Mouse (Mus musculus) ES-Bruce4 (cell line): ENCODE data around the gene Aph1b. TPM values are rescaled to one million over a fixed set of nuclear protein-coding genes. Genes with fewer than 3 reads are reported as not detected.
"Not testable (repeated sequence)": the region's sequence is repeated elsewhere in the genome, so short reads cannot be mapped to it uniquely, and the experiment has no call there.

ENCODE experiments used
- H3K27ac ChIP-seq: 2 replicates; pipeline ENCODE4 v1.5.1; 2012; ENCODE audit warnings: low read length, inconsistent platforms; ENCODE audit not compliant: insufficient read depth
- H3K27me3 ChIP-seq: 2 replicates; pipeline ENCODE4 v1.6.1; 2012; ENCODE audit warnings: mild to moderate bottlenecking, low read length, inconsistent platforms; ENCODE audit not compliant: control insufficient read depth, poor library complexity, insufficient read depth, severe bottlenecking
- H3K36me3 ChIP-seq: 2 replicates; pipeline ENCODE4 v1.6.1; 2012; ENCODE audit warnings: inconsistent platforms, mild to moderate bottlenecking, low read length, moderate library complexity; ENCODE audit not compliant: control insufficient read depth, poor library complexity, insufficient read depth, severe bottlenecking
- H3K4me1 ChIP-seq: one replicate; pipeline ENCODE4 v1.8.1; 2011; ENCODE audit warnings: low read length; ENCODE audit not compliant: control insufficient read depth, insufficient read depth
- H3K4me3 ChIP-seq: 2 replicates; pipeline ENCODE4 v1.5.1; 2011; ENCODE audit warnings: low read depth, mild to moderate bottlenecking, low read length
- H3K9ac ChIP-seq: 2 replicates; pipeline ENCODE4 v1.6.1; 2012; ENCODE audit warnings: low read depth, mild to moderate bottlenecking, inconsistent platforms; ENCODE audit not compliant: poor library complexity, severe bottlenecking
- H3K9me3 ChIP-seq: replicated peaks from 2 replicates; pipeline ENCODE4 v1.6.1; 2012; ENCODE audit warnings: mild to moderate bottlenecking, low read length, inconsistent platforms; ENCODE audit not compliant: control insufficient read depth, poor library complexity, insufficient read depth, severe bottlenecking
- CTCF ChIP-seq: IDR thresholded peaks from one replicate; pipeline ENCODE4 v1.8.1; 2011; ENCODE audit warnings: low read depth, low read length
- EP300 ChIP-seq: IDR thresholded peaks from 2 replicates; pipeline ENCODE4 v1.6.1; 2011; ENCODE audit warnings: low read depth, low read length; ENCODE audit not compliant: insufficient read depth
- POLR2A ChIP-seq: IDR thresholded peaks from one replicate; pipeline ENCODE4 v1.8.1; 2011; ENCODE audit warnings: low read length; ENCODE audit not compliant: insufficient read depth
- polyA plus RNA-seq: library from polyadenylated mRNA; stranded (reverse); fragments of >200 nt; gene quantifications from 2 replicates; pipeline ENCODE4 v1.2.4, GENCODE M21; 2011; ENCODE audit warnings: low read depth; ENCODE audit not compliant: missing spikeins, insufficient read depth, insufficient read length

Gene Aph1b
- polyA plus RNA-seq, 1 experiment, result 7.0 TPM

DNA sequence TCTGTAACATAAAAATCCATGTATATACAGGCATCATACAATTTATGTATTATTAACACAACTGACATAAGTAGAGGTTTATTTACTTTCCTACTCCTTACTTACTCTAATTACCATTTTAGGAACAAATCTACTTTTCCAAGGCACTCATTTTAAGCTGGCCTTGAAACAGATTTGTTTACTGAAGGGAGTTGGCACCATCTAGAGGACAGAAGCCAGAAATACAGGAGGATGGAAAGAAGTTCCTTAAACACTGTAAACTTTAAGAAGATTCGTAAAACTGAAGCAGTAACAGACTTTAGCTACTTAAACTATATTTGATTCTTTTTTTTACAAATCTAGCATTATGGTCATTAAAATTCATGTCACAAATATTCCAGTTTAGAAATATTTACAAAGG is 30.7 kb upstream of the Aph1b start:
- Histone ChIP-seq H3K4me3 (no peak overlapping the region), H3K4me1 (no peaks in the 10 kb centered on the region), H3K9ac (no peak overlapping the region), H3K27ac (no peak overlapping the region), H3K36me3 (no peaks in the 10 kb centered on the region), H3K27me3 (no peaks in the 10 kb centered on the region), H3K9me3 (no peaks in the 10 kb centered on the region)
- no peak for TF ChIP-seq CTCF
- no peak for TF ChIP-seq EP300
- TF ChIP-seq POLR2A, result no peak

DNA sequence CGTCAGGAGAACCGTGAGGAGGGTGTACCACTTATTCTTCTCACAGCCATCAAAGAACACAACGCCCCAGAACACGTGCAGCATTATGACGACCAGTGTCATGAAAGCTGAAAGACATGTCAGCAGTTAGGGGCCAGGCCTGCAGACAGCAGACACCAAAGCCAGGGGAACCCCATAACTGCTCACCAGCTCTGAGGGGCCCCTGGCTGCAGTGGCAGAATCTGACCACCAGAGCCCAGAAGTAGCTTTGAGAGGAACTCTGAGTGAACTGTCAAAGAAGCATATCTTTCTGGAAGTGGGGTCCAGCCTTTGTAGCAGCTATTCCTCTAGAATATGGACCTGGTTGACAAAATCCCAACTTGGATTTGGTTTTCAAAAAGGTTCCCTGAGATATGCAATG is 27.0 kb upstream of the Aph1b start:
- not testable (repeated sequence) for H3K4me3 ChIP-seq, H3K27ac ChIP-seq, H3K4me1 ChIP-seq, H3K9me3 ChIP-seq, H3K9ac ChIP-seq, H3K27me3 ChIP-seq, H3K36me3 ChIP-seq

DNA sequence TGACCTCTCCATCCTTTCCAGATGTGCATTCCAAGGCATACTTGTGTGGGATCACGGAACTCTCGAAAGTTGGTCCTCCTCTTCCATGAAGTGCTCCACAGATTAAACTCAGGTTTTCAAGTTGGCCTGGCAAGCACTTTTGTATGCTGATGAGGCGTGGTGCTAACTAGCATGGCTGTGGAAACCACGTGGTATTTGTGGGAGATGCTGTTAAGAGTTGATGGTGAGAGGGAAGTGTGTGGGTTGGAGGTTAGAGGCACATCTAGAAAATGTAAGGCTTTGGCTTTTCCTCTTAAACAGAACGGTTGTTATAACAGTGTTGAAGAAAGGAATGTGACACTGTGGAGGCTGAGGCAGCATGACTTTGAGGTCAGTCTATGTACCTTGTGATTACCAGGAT is 25.7 kb upstream of the Aph1b start:
- Histone ChIP-seq H3K4me3 (no peak overlapping the region), H3K4me1 (no peaks in the 10 kb centered on the region), H3K9ac (no peak overlapping the region), H3K36me3 (no peaks in the 10 kb centered on the region), H3K27me3 (no peaks in the 10 kb centered on the region), H3K27ac (no peak overlapping the region), H3K9me3 (no peaks in the 10 kb centered on the region)
- TF ChIP-seq EP300, result no peak

DNA sequence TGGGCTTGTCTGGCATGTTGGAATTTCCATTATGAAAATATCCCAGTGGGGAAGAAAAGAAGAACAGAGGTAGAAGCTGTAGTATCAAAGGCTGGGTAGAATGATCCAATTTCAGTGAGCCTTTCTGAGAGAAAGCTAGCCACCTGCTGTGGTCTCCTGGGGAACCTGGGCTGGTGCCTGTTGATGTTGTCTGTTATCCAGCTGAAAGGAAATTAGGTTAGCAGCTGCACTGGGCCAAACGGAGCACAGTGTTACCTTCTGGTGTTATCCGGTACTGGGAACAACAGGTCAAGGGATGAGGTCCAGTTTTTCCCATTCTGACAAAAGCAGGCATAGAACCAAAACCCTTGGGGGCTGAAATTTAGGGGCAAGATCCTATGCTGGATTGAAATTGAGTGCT is 18.1 kb upstream of the Aph1b start:
- Histone ChIP-seq H3K9me3 (no peaks in the 10 kb centered on the region), H3K36me3 (no peaks in the 10 kb centered on the region), H3K27ac (no peak overlapping the region), H3K9ac (no peak overlapping the region), H3K27me3 (no peaks in the 10 kb centered on the region), H3K4me3 (no peak overlapping the region), H3K4me1 (no peaks in the 10 kb centered on the region)
- TF ChIP-seq CTCF, result no peak
- TF ChIP-seq EP300, result no peak

DNA sequence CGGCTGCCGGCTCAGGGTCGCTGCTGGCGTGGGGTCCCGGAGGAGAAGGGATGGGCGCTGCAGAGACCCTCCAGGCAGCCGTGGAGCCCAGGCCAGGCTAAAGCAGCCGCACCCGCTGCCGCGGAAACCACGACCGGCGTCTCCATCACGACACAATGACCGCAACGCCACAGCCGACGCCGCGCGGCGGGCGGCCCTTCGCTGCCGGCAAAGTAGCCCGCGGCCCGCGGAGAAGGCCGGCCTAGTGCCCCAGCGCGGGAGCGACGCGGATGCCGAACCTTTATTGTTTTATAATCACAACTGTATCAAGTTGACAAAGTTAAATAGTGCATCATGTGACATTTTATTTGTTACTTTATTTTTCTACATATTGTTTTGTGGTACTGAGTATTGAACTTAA is 10.7 kb upstream of the Aph1b start:
- not testable (repeated sequence) for H3K27me3 ChIP-seq, H3K4me1 ChIP-seq, H3K9me3 ChIP-seq, H3K36me3 ChIP-seq, H3K4me3 ChIP-seq, H3K27ac ChIP-seq
- H3K9ac ChIP-seq, result peak overlapping the region; percentile 26; the same call in 1 of the 2 replicates

DNA sequence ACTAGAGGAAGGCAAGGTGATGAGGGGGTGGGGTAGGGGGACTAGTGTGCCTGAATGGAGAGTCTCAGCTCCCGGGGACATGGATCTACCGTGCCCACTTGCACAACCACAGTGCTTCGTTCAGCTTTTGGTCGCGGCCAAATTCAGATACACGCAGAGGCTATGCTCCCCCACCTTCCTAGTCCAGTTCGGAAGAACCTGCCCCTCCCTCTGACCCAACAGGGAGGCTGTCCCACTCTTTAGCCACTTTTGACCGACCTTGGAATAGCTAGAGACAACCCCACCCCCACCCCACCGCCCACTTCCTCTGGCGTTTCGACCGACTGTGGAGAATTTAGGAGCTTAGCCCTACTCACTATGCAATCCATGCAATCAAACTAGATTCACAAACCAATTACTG is 6.7 kb upstream of the Aph1b start:
- no peaks in the 10 kb centered on the region for H3K4me1 ChIP-seq
- no peak overlapping the region for H3K27ac ChIP-seq
- peaks cover 3% of the 10 kb centered on the region for H3K27me3 ChIP-seq
- H3K9ac ChIP-seq, result no peak overlapping the region
- no peaks in the 10 kb centered on the region for H3K36me3 ChIP-seq
- 0 out of 2 replicates have a peak, but pooled peaks cover 6% of the 10 kb centered on the region for H3K9me3 ChIP-seq
- H3K4me3 ChIP-seq, result no peak overlapping the region
- TF ChIP-seq EP300, result no peak
- TF ChIP-seq POLR2A, result no peak
- TF ChIP-seq CTCF, result no peak

DNA sequence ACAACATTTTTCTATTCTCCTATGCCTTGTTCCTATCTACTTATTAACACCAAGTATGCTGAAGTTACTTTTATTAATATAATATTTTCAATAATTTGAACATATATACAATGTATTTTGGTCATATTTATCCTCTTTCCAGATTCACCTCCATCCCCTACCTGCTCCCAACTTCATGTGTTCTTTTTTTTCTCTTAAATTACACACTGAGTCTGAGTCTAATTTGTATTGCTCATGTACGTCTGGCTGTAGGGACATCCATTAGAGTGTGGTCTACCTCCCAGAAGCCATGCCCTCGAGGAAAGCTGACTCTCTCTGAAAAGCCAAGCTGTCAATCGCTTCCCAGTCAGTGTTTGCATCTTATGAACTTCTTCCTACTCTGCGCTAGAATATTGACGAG is 1.4 kb upstream of the Aph1b start, which contains the start of gene Gm10647:
Gm10647 (plus strand) TSS at position 301 of the 400 bp plus-strand sequence.
- Histone ChIP-seq H3K27ac (no peak within 1 kb of the TSS), H3K4me1 (no peaks in the 10 kb centered on the region), H3K4me3 (no peak within 1 kb of the TSS), H3K9ac (no peak within 1 kb of the TSS), H3K36me3 (no peaks in the 10 kb centered on the region), H3K27me3 (peaks cover 2% of the 10 kb centered on the region), H3K9me3 (no peaks in the 10 kb centered on the region)
- TF ChIP-seq POLR2A (no peak), EP300 (no peak), CTCF (no peak)
